Mouse (Mus musculus) hindbrain, embryonic 12.5 days (tissue): ENCODE results near the gene Sgf29. TPM values are rescaled to one million over a fixed set of nuclear protein-coding genes. Genes with fewer than 3 reads are reported as not detected.
"Not testable (repeated sequence)": the region's sequence is repeated elsewhere in the genome, so short reads cannot be mapped to it uniquely, and the experiment has no call there.

Source experiments
- ATAC-seq: fragments of 200-750 bp; cut with Nextera tagmentation; 2 replicates; pipeline ENCODE4 v1.8.0; 2017; ENCODE audit warnings: moderate TSS enrichment; ENCODE audit not compliant: low FRiP score
- H3K27ac ChIP-seq: fragments of 300-500 bp; sonication (generic); 2 replicates; pipeline ENCODE4 v1.5.1; 2016; ENCODE audit warnings: mild to moderate bottlenecking
- H3K27me3 ChIP-seq: fragments of 300-500 bp; sonication (generic); 2 replicates; pipeline ENCODE4 v1.6.1; 2016; ENCODE audit warnings: mild to moderate bottlenecking
- H3K36me3 ChIP-seq: fragments of 300-500 bp; sonication (generic); 2 replicates; pipeline ENCODE4 v1.6.1; 2016; ENCODE audit warnings: mild to moderate bottlenecking
- H3K4me1 ChIP-seq: fragments of 300-500 bp; sonication (generic); 2 replicates; pipeline ENCODE4 v1.6.1; 2016
- H3K4me2 ChIP-seq: fragments of 300-500 bp; sonication (generic); replicated peaks from 2 replicates; pipeline ENCODE4 v1.6.1; 2016; ENCODE audit warnings: mild to moderate bottlenecking
- H3K4me3 ChIP-seq: fragments of 300-500 bp; sonication (generic); 2 replicates; pipeline ENCODE4 v1.5.1; 2016; ENCODE audit warnings: mild to moderate bottlenecking
- H3K9ac ChIP-seq: fragments of 300-500 bp; sonication (generic); 2 replicates; pipeline ENCODE4 v1.6.1; 2016; ENCODE audit warnings: mild to moderate bottlenecking, moderate library complexity
- H3K9me3 ChIP-seq: fragments of 300-500 bp; sonication (generic); replicated peaks from 2 replicates; pipeline ENCODE4 v1.6.1; 2016; ENCODE audit warnings: mild to moderate bottlenecking
- WGBS: fragments of 180-500 bp; shearing (Covaris S2); methylation state at CpG from one replicate; pipeline ENCODE4 v1.1.7; 2016; 5-methylcytosine and 5-hydroxymethylcytosine counted together
- polyA plus RNA-seq: library from polyadenylated mRNA; unstranded; fragments of >200 nt; fragmentation: Nextera tagmentation; extraction: Ambion mirVana; gene quantifications from 2 replicates; pipeline ENCODE4 v1.2.1, GENCODE M21; 2016

Gene Sgf29
- polyA plus RNA-seq, 1 experiment from 2014 or later, result 40.6 TPM

GRCm38 (mm10) chr7:126625369-126625768 is 23.7 kb upstream of the Sgf29 start:
- 62% methylated on average over 6 of the region's 6 CpGs for WGBS
- no peaks in the 10 kb centered on the region for H3K36me3 ChIP-seq
- H3K27ac ChIP-seq, result no peak overlapping the region

DNA sequence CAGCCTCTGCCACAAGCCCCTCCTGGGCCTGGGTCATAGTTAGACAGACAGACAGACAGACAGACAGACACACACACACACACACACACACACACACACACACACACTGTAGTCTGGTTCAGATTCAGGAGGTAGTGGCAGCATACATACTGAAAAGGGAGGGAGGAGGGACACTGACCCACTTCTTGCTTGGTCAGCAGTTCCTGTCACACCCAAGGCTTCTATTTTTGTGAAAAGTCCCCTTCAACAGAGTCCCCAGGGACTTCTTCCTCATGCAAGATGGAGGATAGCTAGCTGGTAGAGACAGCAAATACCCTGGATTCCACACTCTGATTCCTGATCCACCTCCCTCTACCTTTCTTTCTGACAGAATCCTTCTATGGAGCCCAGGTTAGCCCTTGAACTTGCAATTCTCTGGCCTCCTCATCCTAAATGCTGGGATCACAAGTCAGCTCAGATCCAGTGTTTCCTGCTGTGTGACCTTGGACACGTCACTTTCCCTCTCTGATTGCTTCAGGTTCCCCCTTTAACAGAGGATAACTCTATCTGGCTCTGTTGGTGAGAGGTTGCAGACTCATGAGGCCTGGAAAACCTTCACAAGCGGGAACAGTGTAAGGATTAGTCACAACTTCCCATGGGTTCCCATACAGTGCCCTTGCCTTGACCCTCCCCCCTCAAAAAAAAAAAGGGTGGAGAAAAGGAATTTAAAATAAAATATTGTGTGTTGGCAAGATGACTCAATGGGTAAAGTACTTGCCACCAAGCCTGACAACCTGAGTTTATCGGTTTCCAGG is 23.1 kb upstream of the Sgf29 start:
- no peaks in the 10 kb centered on the region for H3K36me3 ChIP-seq
- WGBS, result 86% methylated on average over 3 of the region's 3 CpGs
- no peaks in the 10 kb centered on the region for H3K9me3 ChIP-seq
- H3K4me1 ChIP-seq, result 0 out of 2 replicates have a peak, but pooled peaks cover 4% of the 10 kb centered on the region
- no peak overlapping the region for H3K9ac ChIP-seq
- no peak for ATAC-seq
- no peak overlapping the region for H3K4me3 ChIP-seq
- H3K4me2 ChIP-seq, result no peak overlapping the region
- no peaks in the 10 kb centered on the region for H3K27me3 ChIP-seq
- H3K27ac ChIP-seq, result no peak overlapping the region

More at GRCm38 (mm10) chr7:126625369-126625768, 23.7 kb upstream of the Sgf29 start:
- no peak for ATAC-seq
- Histone ChIP-seq H3K4me2 (no peak overlapping the region), H3K27me3 (no peaks in the 10 kb centered on the region), H3K4me1 (0 out of 2 replicates have a peak, but pooled peaks cover 4% of the 10 kb centered on the region), H3K4me3 (no peak overlapping the region), H3K9me3 (no peaks in the 10 kb centered on the region), H3K9ac (no peak overlapping the region)

- Histone ChIP-seq H3K4me1 (0 out of 2 replicates have a peak, but pooled peaks cover under 1% of the 10 kb centered on the region), H3K4me3 (no peak overlapping the region), H3K9ac (no peak overlapping the region), H3K36me3 (no peaks in the 10 kb centered on the region), H3K27me3 (no peaks in the 10 kb centered on the region), H3K27ac (no peak overlapping the region), H3K9me3 (no peaks in the 10 kb centered on the region), H3K4me2 (no peak overlapping the region)
- ATAC-seq, result no peak
- WGBS, result 66% methylated on average over 6 of the region's 6 CpGs
These were observed 21.0 kb upstream of the Sgf29 start for GRCm38 (mm10) chr7:126628111-126628510.

GRCm38 (mm10) chr7:126629915-126630314 is 19.2 kb upstream of the Sgf29 start:
- Histone ChIP-seq H3K4me1 (no peaks in the 10 kb centered on the region), H3K4me3 (no peak overlapping the region), H3K36me3 (no peaks in the 10 kb centered on the region), H3K9ac (no peak overlapping the region), H3K9me3 (no peaks in the 10 kb centered on the region), H3K27ac (no peak overlapping the region), H3K4me2 (no peak overlapping the region), H3K27me3 (no peaks in the 10 kb centered on the region)
- no peak for ATAC-seq
- whole genome bisulfite sequencing, result 38% methylated on average over 3 of the region's 3 CpGs

- Histone ChIP-seq H3K27ac (no peak within 1 kb of the TSS), H3K36me3 (no peaks in the 10 kb centered on the region), H3K4me3 (no peak within 1 kb of the TSS), H3K27me3 (no peaks in the 10 kb centered on the region), H3K9ac (no peak within 1 kb of the TSS), H3K9me3 (no peaks in the 10 kb centered on the region), H3K4me2 (no peak within 1 kb of the TSS), H3K4me1 (no peaks in the 10 kb centered on the region)
- 91% methylated on average over 4 of the region's 4 CpGs for WGBS
- ATAC-seq, result no peak
These were observed 18.1 kb upstream of the Sgf29 start, which contains the start of gene Nupr1 for GRCm38 (mm10) chr7:126630824-126631518. TSS of gene Nupr1 (minus strand) at chr7:126630861.

- no peaks in the 10 kb centered on the region for H3K36me3 ChIP-seq
- H3K4me3 ChIP-seq, result no peak overlapping the region
- no peak overlapping the region for H3K4me2 ChIP-seq
- no peak for ATAC-seq
- no peaks in the 10 kb centered on the region for H3K9me3 ChIP-seq
- no peaks in the 10 kb centered on the region for H3K4me1 ChIP-seq
- H3K27me3 ChIP-seq, result no peaks in the 10 kb centered on the region
- H3K27ac ChIP-seq, result no peak overlapping the region
- 94% methylated on average over 2 of the region's 2 CpGs for WGBS
- H3K9ac ChIP-seq, result no peak overlapping the region
These were observed 16.6 kb upstream of the Sgf29 start for GRCm38 (mm10) chr7:126632478-126632877.

- Histone ChIP-seq H3K27me3 (no peaks in the 10 kb centered on the region; the same call in 1 of the 2 replicates), H3K36me3 (no peaks in the 10 kb centered on the region), H3K27ac (no peak overlapping the region), H3K9me3 (no peaks in the 10 kb centered on the region), H3K4me3 (no peak overlapping the region), H3K9ac (no peak overlapping the region), H3K4me2 (no peak overlapping the region), H3K4me1 (no peaks in the 10 kb centered on the region)
- ATAC-seq, result no peak
These were observed 13.7 kb upstream of the Sgf29 start for GRCm38 (mm10) chr7:126635375-126635774.

- H3K4me2 ChIP-seq, result no peak overlapping the region
- WGBS, result 13% methylated on average over 4 of the region's 4 CpGs
- no peaks in the 10 kb centered on the region for H3K4me1 ChIP-seq
- no peak overlapping the region for H3K4me3 ChIP-seq
- no peaks in the 10 kb centered on the region for H3K36me3 ChIP-seq
- H3K27ac ChIP-seq, result no peak overlapping the region
- no peak overlapping the region for H3K9ac ChIP-seq
- H3K9me3 ChIP-seq, result no peaks in the 10 kb centered on the region
- no peaks in the 10 kb centered on the region; the same call in 1 of the 2 replicates for H3K27me3 ChIP-seq
- no peak for ATAC-seq
These were observed 12.2 kb upstream of the Sgf29 start for GRCm38 (mm10) chr7:126636733-126637520.

GRCm38 (mm10) chr7:126642545-126643243 is 6.4 kb upstream of the Sgf29 start:
- WGBS, result 74% methylated on average over 5 of the region's 5 CpGs
- Histone ChIP-seq H3K4me2 (no peak overlapping the region), H3K4me3 (no peak overlapping the region), H3K27ac (no peak overlapping the region), H3K27me3 (no peaks in the 10 kb centered on the region; the same call in 1 of the 2 replicates), H3K9me3 (no peaks in the 10 kb centered on the region), H3K9ac (no peak overlapping the region), H3K36me3 (no peaks in the 10 kb centered on the region), H3K4me1 (no peaks in the 10 kb centered on the region)
- no peak for ATAC-seq

- not testable (repeated sequence) for H3K4me3 ChIP-seq, H3K4me2 ChIP-seq, H3K9me3 ChIP-seq, H3K27me3 ChIP-seq, H3K36me3 ChIP-seq, H3K27ac ChIP-seq, H3K9ac ChIP-seq, ATAC-seq, H3K4me1 ChIP-seq
- 74% methylated on average over 3 of the region's 3 CpGs for WGBS
These were observed 5.9 kb upstream of the Sgf29 start for GRCm38 (mm10) chr7:126643244-126643617.

- H3K27me3 ChIP-seq, result no peaks in the 10 kb centered on the region
- no peak for ATAC-seq
- H3K4me2 ChIP-seq, result no peak overlapping the region
- H3K4me3 ChIP-seq, result no peak overlapping the region
- no peaks in the 10 kb centered on the region for H3K36me3 ChIP-seq
- no peaks in the 10 kb centered on the region for H3K9me3 ChIP-seq
- H3K9ac ChIP-seq, result no peak overlapping the region
- peaks cover 3% of the 10 kb centered on the region; the same call in 1 of the 2 replicates for H3K4me1 ChIP-seq
- 75% methylated on average over 3 of the region's 3 CpGs for WGBS
- H3K27ac ChIP-seq, result no peak overlapping the region
These were observed 4.8 kb upstream of the Sgf29 start for GRCm38 (mm10) chr7:126644345-126644744.

DNA sequence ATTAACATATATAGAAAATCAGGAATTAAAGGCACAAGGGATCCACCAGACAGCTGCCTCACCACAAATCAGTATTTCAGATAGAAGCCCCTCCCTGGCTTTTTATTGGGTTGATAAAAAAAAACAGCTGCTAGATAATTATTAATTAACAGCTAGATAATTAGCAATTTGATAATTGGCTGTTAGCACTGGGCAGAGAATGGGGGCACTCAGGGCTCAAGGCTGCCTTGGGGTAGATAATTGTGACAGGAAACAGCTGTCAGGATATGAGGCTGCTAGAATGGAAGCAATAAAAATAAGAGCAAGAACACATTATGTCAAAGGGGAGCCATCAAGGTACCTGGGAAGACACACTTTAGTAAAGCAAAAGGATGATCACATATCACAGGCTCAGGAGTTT is 4.2 kb upstream of the Sgf29 start:
- H3K27me3 ChIP-seq, result no peaks in the 10 kb centered on the region
- H3K9me3 ChIP-seq, result no peaks in the 10 kb centered on the region
- no peaks in the 10 kb centered on the region for H3K36me3 ChIP-seq
- ATAC-seq, result no peak
- H3K4me3 ChIP-seq, result no peak overlapping the region
- no peak overlapping the region for H3K9ac ChIP-seq
- H3K27ac ChIP-seq, result no peak overlapping the region
- H3K4me1 ChIP-seq, result peaks cover 6% of the 10 kb centered on the region
- no peak overlapping the region for H3K4me2 ChIP-seq
